Mouse (Mus musculus): Measurements from ENCODE around the gene Klhl2. TPM values are rescaled to one million over a fixed set of nuclear protein-coding genes. Genes with fewer than 3 reads are reported as not detected.

Klhl2 gene
- polyA plus RNA-seq (2016; fragmentation: Nextera tagmentation; extraction: Ambion mirVana), result 16.1 and 17.5 TPM in 2 replicates

GRCm38 (mm10) chr8:64849897-64850541 is at the start of gene Klhl2:
TSS of gene Klhl2 (minus strand) at chr8:64850017.
- peak within 1 kb of the TSS; percentile 86 for H3K27ac ChIP-seq (ENCODE audit: poor library complexity, severe bottlenecking)
- H3K27me3 ChIP-seq (replicated peaks), result no peaks in the 10 kb centered on the region
- no peaks in the 10 kb centered on the region for H3K9me3 ChIP-seq (replicated peaks)
- H3K4me3 ChIP-seq, result peak within 1 kb of the TSS; percentile 100
- WGBS, result 4% methylated on average over 65 of the region's 68 CpGs
- peak; percentile 91 for ATAC-seq (ENCODE audit: insufficient number of reproducible peaks, low FRiP score)
- peak within 1 kb of the TSS; percentile 94 for H3K9ac ChIP-seq
- H3K4me2 ChIP-seq, result peak within 1 kb of the TSS; percentile 96
- peaks cover 26% of the 10 kb centered on the region for H3K4me1 ChIP-seq (replicated peaks)
- H3K36me3 ChIP-seq, result no peaks in the 10 kb centered on the region

GRCm38 (mm10) chr8:64898710-64899109 is 48.9 kb upstream of the Klhl2 start:
- no peaks in the 10 kb centered on the region for H3K36me3 ChIP-seq
- WGBS, result 10% methylated on average over 4 of the region's 4 CpGs
- no peak overlapping the region for H3K27ac ChIP-seq (ENCODE audit: poor library complexity, severe bottlenecking)
- no peak overlapping the region for H3K4me3 ChIP-seq
- no peaks in the 10 kb centered on the region for H3K9me3 ChIP-seq (replicated peaks)
- H3K4me1 ChIP-seq (replicated peaks), result no peaks in the 10 kb centered on the region
- no peak overlapping the region for H3K9ac ChIP-seq
- no peaks in the 10 kb centered on the region for H3K27me3 ChIP-seq (replicated peaks)
- ATAC-seq (ENCODE audit: insufficient number of reproducible peaks, low FRiP score), result no peak
- H3K4me2 ChIP-seq, result no peak overlapping the region

DNA sequence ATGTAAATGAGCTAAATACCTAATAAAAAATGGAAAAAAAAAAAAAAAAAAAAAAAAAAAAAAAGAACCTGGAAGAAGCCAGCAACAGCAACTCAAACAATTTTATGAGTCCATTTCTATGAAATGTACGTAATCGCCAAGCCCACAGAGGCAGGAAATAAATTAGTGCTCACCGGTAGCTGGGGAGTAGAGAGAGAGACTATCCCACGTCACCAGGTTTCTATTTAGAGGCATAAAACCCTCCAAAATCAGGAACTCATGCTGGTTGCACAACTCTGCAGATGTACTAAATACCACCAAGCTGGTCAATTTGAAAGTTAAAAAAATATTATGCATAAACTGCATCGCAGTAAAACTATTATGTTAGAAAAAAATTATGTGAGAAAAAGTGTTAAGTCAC is 46.9 kb upstream of the Klhl2 start:
- ATAC-seq (ENCODE audit: insufficient number of reproducible peaks, low FRiP score), result no peak
- 82% methylated on average over 5 of the region's 5 CpGs for WGBS
- Histone ChIP-seq H3K27me3 (replicated peaks) (no peaks in the 10 kb centered on the region), H3K4me2 (no peak overlapping the region), H3K4me1 (replicated peaks) (no peaks in the 10 kb centered on the region), H3K9ac (no peak overlapping the region), H3K27ac (ENCODE audit: poor library complexity, severe bottlenecking) (no peak overlapping the region), H3K36me3 (no peaks in the 10 kb centered on the region), H3K9me3 (replicated peaks) (no peaks in the 10 kb centered on the region), H3K4me3 (no peak overlapping the region)

- Histone ChIP-seq H3K4me3 (peak overlapping the region; percentile 8), H3K27me3 (replicated peaks) (no peaks in the 10 kb centered on the region)
- WGBS, result 20% methylated on average over 13 of the region's 13 CpGs
These were observed 30.9 kb upstream of the Klhl2 start for GRCm38 (mm10) chr8:64880619-64881200.

GRCm38 (mm10) chr8:64877630-64878312 is 28.0 kb upstream of the Klhl2 start:
- no peaks in the 10 kb centered on the region for H3K36me3 ChIP-seq
- ATAC-seq (ENCODE audit: insufficient number of reproducible peaks, low FRiP score), result no peak
- WGBS, result 76% methylated on average over 22 of the region's 22 CpGs
- H3K9me3 ChIP-seq (replicated peaks), result no peaks in the 10 kb centered on the region
- H3K4me2 ChIP-seq, result no peak overlapping the region
- H3K27me3 ChIP-seq (replicated peaks), result no peaks in the 10 kb centered on the region
- H3K27ac ChIP-seq (ENCODE audit: poor library complexity, severe bottlenecking), result no peak overlapping the region
- H3K9ac ChIP-seq, result no peak overlapping the region
- H3K4me3 ChIP-seq, result no peak overlapping the region
- no peaks in the 10 kb centered on the region for H3K4me1 ChIP-seq (replicated peaks)

More at GRCm38 (mm10) chr8:64880619-64881200, 30.9 kb upstream of the Klhl2 start:
- no peak overlapping the region for H3K9ac ChIP-seq
- peak overlapping the region; percentile 52 for H3K4me2 ChIP-seq
- no peaks in the 10 kb centered on the region; the same call in 1 of the 2 replicates for H3K9me3 ChIP-seq (replicated peaks)
- no peaks in the 10 kb centered on the region for H3K4me1 ChIP-seq (replicated peaks)
- H3K36me3 ChIP-seq, result no peaks in the 10 kb centered on the region
- no peak overlapping the region for H3K27ac ChIP-seq (ENCODE audit: poor library complexity, severe bottlenecking)
- ATAC-seq (ENCODE audit: insufficient number of reproducible peaks, low FRiP score), result no peak

DNA sequence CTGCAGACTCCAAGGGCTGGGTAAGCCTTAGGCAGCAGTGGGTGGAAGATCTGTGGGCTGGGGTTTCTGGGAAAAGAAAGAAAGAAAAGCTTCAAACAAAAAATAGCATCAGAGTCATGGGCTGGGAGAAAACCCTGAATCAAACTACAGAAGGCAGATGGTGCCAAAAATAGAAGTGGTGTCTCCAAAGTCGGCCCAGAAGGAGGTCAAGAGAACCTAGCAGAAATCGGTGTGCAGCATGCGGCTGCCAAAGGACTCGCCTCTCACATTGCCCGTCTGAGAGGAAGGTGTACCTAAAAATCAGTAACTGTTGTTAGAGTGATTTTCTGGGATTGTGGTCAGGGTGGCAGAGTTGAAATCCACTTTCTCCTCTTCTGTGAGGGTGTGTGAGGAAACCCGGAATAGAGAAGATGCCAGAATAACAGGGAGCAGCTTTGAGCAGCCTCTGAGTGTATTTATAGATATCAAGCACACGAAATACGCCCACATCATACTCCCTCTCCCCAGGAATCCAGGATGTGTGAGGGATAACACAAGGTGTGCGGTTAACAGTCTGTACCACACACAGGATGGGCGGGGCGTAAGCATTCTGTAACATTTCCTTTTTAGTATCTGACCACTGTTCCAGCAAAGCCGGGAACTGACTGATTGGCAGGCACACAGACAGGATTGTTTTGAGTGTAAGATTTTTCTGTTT is 21.8 kb upstream of the Klhl2 start:
- no peaks in the 10 kb centered on the region for H3K36me3 ChIP-seq
- H3K27ac ChIP-seq (ENCODE audit: poor library complexity, severe bottlenecking), result no peak overlapping the region
- ATAC-seq (ENCODE audit: insufficient number of reproducible peaks, low FRiP score), result no peak
- 0 out of 2 replicates have a peak, but pooled peaks cover 3% of the 10 kb centered on the region for H3K9me3 ChIP-seq (replicated peaks)
- H3K4me3 ChIP-seq, result no peak overlapping the region
- 45% methylated on average over 12 of the region's 12 CpGs for WGBS
- no peak overlapping the region for H3K9ac ChIP-seq
- H3K4me2 ChIP-seq, result peak overlapping the region; percentile 36
- H3K27me3 ChIP-seq (replicated peaks), result no peaks in the 10 kb centered on the region
- H3K4me1 ChIP-seq (replicated peaks), result peaks cover 9% of the 10 kb centered on the region; the same call in 1 of the 2 replicates

DNA sequence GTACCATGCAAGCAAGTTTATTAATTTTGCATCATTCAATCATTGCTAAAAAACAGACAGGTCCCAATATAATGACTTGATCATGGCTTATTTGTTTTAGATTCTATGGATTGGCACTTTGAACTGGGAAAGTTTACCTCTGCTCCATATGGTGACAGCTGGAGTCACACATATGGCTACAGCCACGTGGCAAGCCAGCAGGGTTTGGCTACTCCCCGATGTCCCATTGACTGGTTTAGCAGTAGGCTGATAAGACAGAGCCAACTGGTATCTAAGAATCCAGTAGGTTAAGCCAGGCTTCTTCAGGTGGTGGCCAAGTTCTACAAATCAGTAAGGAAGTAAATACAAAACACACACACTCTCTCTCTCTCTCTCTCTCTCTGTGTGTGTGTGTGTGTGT is 20.4 kb upstream of the Klhl2 start:
- H3K9me3 ChIP-seq (replicated peaks), result 0 out of 2 replicates have a peak, but pooled peaks cover 3% of the 10 kb centered on the region
- no peak overlapping the region for H3K4me2 ChIP-seq
- 31% methylated on average over 2 of the region's 2 CpGs for WGBS
- H3K9ac ChIP-seq, result no peak overlapping the region
- no peak overlapping the region for H3K4me3 ChIP-seq
- H3K27ac ChIP-seq (ENCODE audit: poor library complexity, severe bottlenecking), result no peak overlapping the region
- no peak for ATAC-seq (ENCODE audit: insufficient number of reproducible peaks, low FRiP score)
- H3K36me3 ChIP-seq, result no peaks in the 10 kb centered on the region
- H3K4me1 ChIP-seq (replicated peaks), result peaks cover 9% of the 10 kb centered on the region; the same call in 1 of the 2 replicates
- H3K27me3 ChIP-seq (replicated peaks), result no peaks in the 10 kb centered on the region

GRCm38 (mm10) chr8:64849091-64849896 is 523 bp downstream of the Klhl2 start:
- peak overlapping the region; percentile 86 for H3K27ac ChIP-seq (ENCODE audit: poor library complexity, severe bottlenecking)
- H3K4me3 ChIP-seq, result peak overlapping the region; percentile 100
- H3K4me1 ChIP-seq (replicated peaks), result peaks cover 28% of the 10 kb centered on the region
- no peaks in the 10 kb centered on the region for H3K27me3 ChIP-seq (replicated peaks)
- peak overlapping the region; percentile 94 for H3K9ac ChIP-seq
- H3K9me3 ChIP-seq (replicated peaks), result no peaks in the 10 kb centered on the region
- H3K4me2 ChIP-seq, result peak overlapping the region; percentile 96
- ATAC-seq (ENCODE audit: insufficient number of reproducible peaks, low FRiP score), result peak; percentile 84
- no peaks in the 10 kb centered on the region for H3K36me3 ChIP-seq
- 1% methylated on average over 92 of the region's 100 CpGs for WGBS

- Histone ChIP-seq H3K4me2 (peak overlapping the region; percentile 96), H3K4me3 (peak overlapping the region; percentile 100), H3K9ac (no peak overlapping the region), H3K36me3 (no peaks in the 10 kb centered on the region), H3K27me3 (replicated peaks) (no peaks in the 10 kb centered on the region), H3K9me3 (replicated peaks) (no peaks in the 10 kb centered on the region), H3K4me1 (replicated peaks) (peaks cover 32% of the 10 kb centered on the region), H3K27ac (ENCODE audit: poor library complexity, severe bottlenecking) (no peak overlapping the region)
- 8% methylated on average over 8 of the region's 8 CpGs for WGBS
- ATAC-seq (ENCODE audit: insufficient number of reproducible peaks, low FRiP score), result no peak
These were observed 1.5 kb downstream of the Klhl2 start for GRCm38 (mm10) chr8:64848245-64848785.

DNA sequence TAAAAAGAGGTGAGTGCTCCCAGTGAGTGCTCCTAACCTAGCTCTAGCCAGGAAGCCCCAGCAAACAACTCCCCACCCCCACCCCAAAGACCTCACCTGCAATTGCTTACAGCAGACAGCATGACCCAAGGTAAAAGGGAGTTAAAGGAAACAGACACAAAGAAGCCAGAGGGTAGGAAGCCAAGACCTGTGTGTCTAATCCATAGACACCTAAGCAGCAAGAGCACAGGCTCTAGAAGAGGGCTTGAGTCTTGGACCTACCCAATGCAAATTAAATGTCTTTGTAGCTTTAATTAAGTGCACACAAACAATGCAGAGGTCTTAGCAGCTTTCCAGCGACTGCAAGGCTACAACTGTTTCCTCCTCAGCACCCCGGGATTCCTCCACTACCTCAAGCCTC is 2.2 kb downstream of the Klhl2 start:
- Histone ChIP-seq H3K36me3 (no peaks in the 10 kb centered on the region), H3K4me2 (peak overlapping the region; percentile 96; the same call in 1 of the 2 replicates), H3K27me3 (replicated peaks) (no peaks in the 10 kb centered on the region), H3K9ac (no peak overlapping the region), H3K4me1 (replicated peaks) (peaks cover 32% of the 10 kb centered on the region), H3K4me3 (no peak overlapping the region), H3K9me3 (replicated peaks) (no peaks in the 10 kb centered on the region), H3K27ac (ENCODE audit: poor library complexity, severe bottlenecking) (no peak overlapping the region)
- ATAC-seq (ENCODE audit: insufficient number of reproducible peaks, low FRiP score), result no peak
- 24% methylated on average over 2 of the region's 2 CpGs for WGBS

Measured in heart, embryonic 12.5 days (tissue).